Mouse (Mus musculus) C2C12 (cell line): Measurements from ENCODE around the gene Lats1. TPM values are rescaled to one million over a fixed set of nuclear protein-coding genes. Genes with fewer than 3 reads are reported as not detected.
"Not testable (repeated sequence)": the region's sequence is repeated elsewhere in the genome, so short reads cannot be mapped to it uniquely, and the experiment has no call there.

Source experiments
- H3K27me3 ChIP-seq: one replicate; pipeline ENCODE4 v1.6.1; 2011; ENCODE audit not compliant: control insufficient read depth, insufficient read depth, insufficient read length
- H3K36me3 ChIP-seq: one replicate; pipeline ENCODE4 v1.6.1; 2011; ENCODE audit not compliant: control insufficient read depth, insufficient read depth
- H3K4me3 ChIP-seq: one replicate; pipeline ENCODE4 v1.5.1; 2011; ENCODE audit warnings: mild to moderate bottlenecking, control low read depth; ENCODE audit not compliant: poor library complexity, insufficient read depth, severe bottlenecking
- H3K79me2 ChIP-seq: one replicate; pipeline ENCODE4 v1.6.1; 2011; ENCODE audit not compliant: control insufficient read depth, insufficient read depth
- H3K79me3 ChIP-seq: one replicate; pipeline ENCODE4 v1.6.1; 2011; ENCODE audit warnings: low read depth, control low read depth
- H3ac ChIP-seq: one replicate; pipeline ENCODE3; 2011; ENCODE audit warnings: low read depth; ENCODE audit not compliant: control insufficient read depth, insufficient read length
- CEBPB ChIP-seq: IDR thresholded peaks from one replicate; pipeline ENCODE4 v1.6.1; 2011; ENCODE audit warnings: low read depth, mild to moderate bottlenecking, control low read depth, moderate library complexity
- CTCF ChIP-seq: IDR thresholded peaks from one replicate; pipeline ENCODE4 v1.5.1; 2011; ENCODE audit not compliant: control insufficient read depth, insufficient read depth, insufficient read length
- FOSL1 ChIP-seq: IDR thresholded peaks from one replicate; pipeline ENCODE4 v1.8.0; 2011; ENCODE audit warnings: mild to moderate bottlenecking, low read length; ENCODE audit not compliant: poor library complexity, insufficient read depth, severe bottlenecking
- MAX ChIP-seq: IDR thresholded peaks from one replicate; pipeline ENCODE4 v1.6.1; 2011; ENCODE audit warnings: mild to moderate bottlenecking, control low read depth
- MYOD1 ChIP-seq: IDR thresholded peaks from one replicate; pipeline ENCODE4 v1.6.1; 2011; ENCODE audit warnings: low read depth; ENCODE audit not compliant: control insufficient read depth, insufficient read length
- MYOG ChIP-seq: IDR thresholded peaks from one replicate; pipeline ENCODE4 v1.6.1; 2011; ENCODE audit not compliant: control insufficient read depth, insufficient read length; ENCODE audit errors: extremely low read depth
- USF1 ChIP-seq: IDR thresholded peaks from one replicate; pipeline ENCODE4 v1.6.1; 2011; ENCODE audit warnings: low read depth, mild to moderate bottlenecking, control low read depth, moderate library complexity
- polyA plus RNA-seq: library from polyadenylated mRNA; unstranded; fragments of >200 nt; fragmentation: generic; extraction: Trizol; gene quantifications from one replicate; pipeline ENCODE4 v1.2.1, GENCODE M21; 2012; ENCODE audit warnings: missing spikeins

The Lats1 gene
- polyA plus RNA-seq, 1 experiment = 7.1 TPM

DNA sequence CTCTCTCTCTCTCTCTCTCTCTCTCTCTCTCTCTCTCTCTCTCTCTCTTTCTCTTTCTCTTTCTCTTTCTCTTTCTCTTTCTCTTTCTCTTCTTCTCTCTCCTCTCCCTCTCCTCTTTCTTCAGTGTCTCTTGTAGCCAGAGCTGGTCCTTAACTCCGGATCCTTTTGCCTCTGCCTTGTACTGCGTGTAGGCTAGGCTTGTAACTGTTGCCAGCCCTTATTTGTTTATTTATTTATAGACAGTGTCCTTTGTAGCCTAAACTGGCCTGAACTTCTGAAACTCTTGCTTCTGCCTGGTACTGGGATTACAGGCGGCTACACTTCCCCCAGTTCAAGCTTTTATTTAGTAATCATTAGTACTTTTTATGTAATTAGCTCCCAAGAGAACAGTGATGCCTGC, 46.0 kb downstream of the Lats1 start:
- Histone ChIP-seq H3K4me3 (peak overlapping the region; percentile 67), H3K36me3 (no peaks in the 10 kb centered on the region), H3K79me2 (peaks cover 62% of the 10 kb centered on the region), H3K27me3 (no peaks in the 10 kb centered on the region), H3ac (peak overlapping the region; percentile 2), H3K79me3 (peaks cover 53% of the 10 kb centered on the region)
- TF ChIP-seq CEBPB (no peak), MAX (no peak), CTCF (no peak), FOSL1 (no peak), USF1 (no peak), MYOD1 (no peak), MYOG (no peak)

GRCm38 (mm10) chr10:7731582-7731981, 50.6 kb downstream of the Lats1 start:
- Histone ChIP-seq H3K36me3 (no peaks in the 10 kb centered on the region), H3K79me2 (peaks cover 96% of the 10 kb centered on the region), H3K79me3 (peaks cover 73% of the 10 kb centered on the region), H3ac (no peak overlapping the region), H3K27me3 (no peaks in the 10 kb centered on the region), H3K4me3 (no peak overlapping the region)
- TF ChIP-seq FOSL1 (no peak), MYOD1 (no peak), CEBPB (no peak)

GRCm38 (mm10) chr10:7737122-7737521, 56.1 kb downstream of the Lats1 start:
- no peak overlapping the region for H3ac ChIP-seq
- TF ChIP-seq MAX (no peak), CTCF (no peak), USF1 (no peak), CEBPB (no peak), FOSL1 (no peak), MYOD1 (no peak), MYOG (no peak)
- H3K79me2 ChIP-seq = peaks cover 77% of the 10 kb centered on the region
- peaks cover 44% of the 10 kb centered on the region for H3K79me3 ChIP-seq
- no peak overlapping the region for H3K4me3 ChIP-seq
- H3K36me3 ChIP-seq = peaks cover 14% of the 10 kb centered on the region
- no peaks in the 10 kb centered on the region for H3K27me3 ChIP-seq

DNA sequence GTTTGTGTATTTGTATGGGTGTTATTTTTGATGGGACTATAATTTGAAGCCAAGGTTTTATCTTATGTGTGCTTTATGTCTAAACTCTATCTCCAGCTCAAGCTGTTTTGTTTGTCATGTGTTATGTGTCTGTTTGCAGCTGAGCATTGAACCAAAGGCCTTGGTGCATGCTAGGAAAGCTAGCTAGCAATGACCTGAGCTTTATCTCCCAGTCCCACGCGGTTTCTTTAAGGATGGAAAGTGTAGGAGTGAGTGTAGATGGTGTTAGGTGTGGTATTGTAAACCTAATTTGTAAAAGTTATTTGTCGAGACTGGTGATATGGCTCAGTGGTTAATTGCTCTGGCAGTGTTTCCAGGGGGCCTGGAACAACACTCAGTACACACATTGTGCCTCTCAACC, 56.9 kb downstream of the Lats1 start:
- TF ChIP-seq MAX = no peak
- TF ChIP-seq MYOG = no peak
- no peak for TF ChIP-seq CTCF
- TF ChIP-seq CEBPB = no peak
- no peak for TF ChIP-seq USF1
- TF ChIP-seq FOSL1 = no peak
- no peak for TF ChIP-seq MYOD1
- peaks cover 69% of the 10 kb centered on the region for H3K79me2 ChIP-seq
- no peak overlapping the region for H3K4me3 ChIP-seq
- peaks cover 37% of the 10 kb centered on the region for H3K79me3 ChIP-seq
- no peak overlapping the region for H3ac ChIP-seq
- no peaks in the 10 kb centered on the region for H3K27me3 ChIP-seq
- H3K36me3 ChIP-seq = peaks cover 22% of the 10 kb centered on the region

DNA sequence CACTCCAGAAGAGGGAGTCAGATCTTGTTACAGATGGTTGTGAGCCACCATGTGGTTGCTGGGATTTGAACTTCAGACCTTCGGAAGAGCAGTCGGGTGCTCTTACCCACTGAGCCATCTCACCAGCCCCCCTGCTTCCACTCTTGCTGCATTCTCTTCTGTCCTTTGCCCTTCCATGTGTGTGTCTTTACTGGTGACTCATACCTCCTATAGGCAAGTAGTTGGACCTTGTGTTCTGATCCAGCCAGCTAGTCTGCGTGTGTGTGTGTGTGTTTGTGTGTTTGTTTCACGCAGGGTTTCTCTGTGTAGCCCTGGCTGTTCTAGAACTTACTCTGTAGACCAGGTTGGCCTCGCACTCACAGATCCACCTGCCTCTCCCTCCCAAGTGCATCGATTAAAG, 64.5 kb downstream of the Lats1 start:
- peaks cover 59% of the 10 kb centered on the region for H3K36me3 ChIP-seq
- not testable (repeated sequence) for H3ac ChIP-seq

DNA sequence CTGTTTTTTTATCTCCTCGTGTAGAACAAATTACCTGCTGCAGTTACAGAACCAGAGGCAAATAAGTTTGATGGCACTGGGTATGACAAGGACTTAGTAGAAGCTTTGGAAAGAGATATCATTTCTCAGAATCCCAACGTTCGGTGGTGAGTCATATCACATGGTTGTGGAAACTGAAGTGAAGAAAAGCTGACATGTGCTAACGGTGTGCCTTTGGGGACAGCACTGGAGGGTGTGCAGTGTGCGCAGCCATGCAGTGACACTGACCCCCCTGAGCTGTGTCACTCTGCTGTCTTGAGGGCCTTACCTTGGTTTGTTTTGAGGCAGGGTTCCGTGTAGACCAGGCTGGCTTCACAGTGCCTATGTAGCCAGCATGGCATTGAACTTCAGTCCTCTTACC, 67.7 kb downstream of the Lats1 start:
- no peaks in the 10 kb centered on the region for H3K79me3 ChIP-seq
- no peak overlapping the region for H3ac ChIP-seq
- TF ChIP-seq MYOD1 (no peak), CEBPB (no peak), USF1 (no peak), MAX (no peak), MYOG (no peak), CTCF (no peak), FOSL1 (no peak)
- H3K36me3 ChIP-seq = peaks cover 44% of the 10 kb centered on the region
- no peak overlapping the region for H3K4me3 ChIP-seq
- H3K27me3 ChIP-seq = no peaks in the 10 kb centered on the region
- no peaks in the 10 kb centered on the region for H3K79me2 ChIP-seq

More for the DNA sequence above, 64.5 kb downstream of the Lats1 start:
- not testable (repeated sequence) for H3K79me3 ChIP-seq, H3K79me2 ChIP-seq, H3K4me3 ChIP-seq, H3K27me3 ChIP-seq
